Mouse (Mus musculus): Measurements from ENCODE around the gene Ginm1.
"Not testable (repeated sequence)": the region's sequence is repeated elsewhere in the genome, so short reads cannot be mapped to it uniquely, and the experiment has no call there.

The Ginm1 gene

GRCm38 (mm10) chr10:7809937-7810336, 17.3 kb upstream of the Ginm1 start:
- DNase-seq (ENCODE audit: low spot score in 2 of 2) = peak; percentile 18 to 72

GRCm38 (mm10) chr10:7802519-7803140, 10.0 kb upstream of the Ginm1 start:
- DNase-seq (ENCODE audit: low spot score in 2 of 2) = no peak

GRCm38 (mm10) chr10:7801258-7801657, 8.6 kb upstream of the Ginm1 start:
- DNase-seq (ENCODE audit: low spot score in 2 of 2) = no peak

- no peak for DNase-seq (ENCODE audit: low spot score in 2 of 2)
Measured at GRCm38 (mm10) chr10:7792254-7792750, 322 bp downstream of the Ginm1 start.

- DNase-seq (ENCODE audit: low spot score in 2 of 2) = no peak
Measured at GRCm38 (mm10) chr10:7787319-7787718, 5.3 kb downstream of the Ginm1 start.

- no peak for DNase-seq (ENCODE audit: low spot score in 2 of 2)
Measured at GRCm38 (mm10) chr10:7781214-7781613, 11.4 kb downstream of the Ginm1 start.

DNA sequence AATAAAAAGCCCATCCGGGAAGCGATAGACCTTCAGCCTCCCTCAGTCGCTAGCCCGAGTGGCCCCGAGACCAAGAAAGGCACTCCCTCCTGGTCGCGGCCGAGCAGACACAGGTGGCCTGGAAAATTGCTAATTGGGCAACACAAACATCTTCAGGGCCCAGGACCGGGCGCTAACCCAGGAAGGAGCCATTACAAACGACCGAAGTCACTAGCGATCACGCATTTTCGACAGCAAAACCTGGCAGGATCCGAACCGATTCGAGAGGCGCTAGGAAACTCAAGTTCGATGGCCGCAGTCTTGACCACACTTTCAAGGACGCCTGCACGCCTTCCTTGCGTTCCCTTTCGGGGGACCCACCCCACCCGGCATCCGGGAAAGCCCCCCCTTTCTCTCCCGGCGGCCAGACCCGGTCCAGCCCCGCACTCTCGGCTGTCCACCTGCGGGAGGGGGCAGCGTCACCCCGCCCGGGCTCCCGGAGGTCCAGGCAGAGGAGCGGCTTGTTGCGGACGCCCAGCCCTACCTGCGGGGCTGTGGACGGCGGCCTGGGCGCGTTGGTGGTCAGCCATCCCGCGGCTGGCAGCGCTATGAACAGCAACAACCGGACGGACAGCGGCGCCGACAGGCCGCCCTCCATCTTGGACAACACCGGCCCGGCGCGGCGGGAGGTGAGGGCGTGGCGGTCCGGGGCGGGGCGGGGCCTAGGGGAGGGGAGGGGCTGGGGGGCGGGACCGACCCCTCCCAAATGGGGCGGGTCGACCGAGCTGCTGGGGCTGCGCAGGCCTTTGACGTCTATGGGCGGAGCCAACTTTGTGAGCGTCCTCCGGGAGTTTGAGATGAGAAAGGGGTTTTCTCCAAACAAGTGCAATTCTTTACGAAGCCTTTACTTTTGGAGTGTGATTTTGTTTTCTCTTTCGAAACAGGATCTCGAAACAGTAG, 12.1 kb downstream of the Ginm1 start:
- DNase-seq (ENCODE audit: low spot score in 2 of 2) = peak; percentile 77 to 80

- no peak for DNase-seq (ENCODE audit: low spot score in 2 of 2)
Measured at GRCm38 (mm10) chr10:7779751-7780237, 12.8 kb downstream of the Ginm1 start.

DNA sequence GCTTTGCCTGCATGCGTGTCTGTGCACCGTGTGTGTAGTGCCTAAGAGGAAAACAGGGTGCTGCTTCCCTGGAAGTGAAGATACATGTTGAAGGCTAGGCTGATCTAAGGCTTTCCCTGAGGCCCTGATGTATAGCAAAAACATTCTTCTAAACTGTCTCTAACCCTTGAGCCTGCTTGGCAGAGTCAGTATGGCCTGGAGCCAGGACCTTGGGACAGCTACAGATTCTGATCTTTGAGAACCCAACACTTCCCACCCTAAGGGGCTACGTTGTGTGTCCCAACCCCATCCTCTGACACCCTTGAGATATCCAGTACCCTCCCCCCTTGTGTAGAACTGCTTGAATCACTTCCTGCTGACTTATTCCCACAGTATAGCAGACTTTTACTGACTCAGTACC, 14.3 kb downstream of the Ginm1 start:
- DNase-seq (ENCODE audit: low spot score in 2 of 2) = no peak

DNA sequence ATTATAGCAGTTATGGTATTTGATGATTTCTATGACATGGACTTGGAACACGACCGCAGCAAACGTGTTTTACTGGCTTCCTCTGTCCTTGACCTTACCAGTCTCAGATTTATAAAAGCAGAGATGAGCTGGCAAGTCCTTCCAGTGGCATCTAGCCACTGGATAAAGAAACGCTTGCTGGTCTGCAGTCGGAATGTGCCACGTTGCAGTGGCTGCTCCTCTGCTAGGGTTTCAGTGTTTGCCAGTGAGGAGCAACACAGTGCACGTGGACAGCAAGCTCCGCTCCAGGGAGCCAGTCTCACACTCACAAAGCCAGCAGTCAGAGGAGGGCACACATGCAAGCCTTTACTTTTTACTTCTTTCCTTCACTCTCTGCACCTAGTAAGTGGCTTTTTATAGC, 17.2 kb downstream of the Ginm1 start:
- no peak for DNase-seq (ENCODE audit: low spot score in 2 of 2)

- DNase-seq (ENCODE audit: low spot score in 2 of 2) = no peak
Measured at GRCm38 (mm10) chr10:7772769-7773168, 19.9 kb downstream of the Ginm1 start.

DNA sequence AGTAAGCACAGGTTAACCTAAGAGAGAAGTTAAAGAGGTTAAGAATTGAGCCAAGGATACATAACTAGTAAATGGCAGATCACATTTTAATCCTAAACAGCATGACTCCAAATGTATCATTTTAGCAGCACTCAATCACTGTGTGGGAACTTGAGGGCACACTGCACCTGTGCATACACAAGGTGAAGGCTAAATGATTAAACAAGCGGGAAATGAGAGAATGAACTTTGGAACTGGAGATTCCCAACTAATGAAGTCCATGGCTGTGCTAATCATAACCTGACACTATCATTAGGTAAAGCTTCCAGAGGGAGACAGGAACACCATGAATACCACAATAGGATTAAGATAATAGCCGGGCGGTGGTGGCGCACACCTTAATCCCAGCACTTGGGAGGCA, 20.3 kb downstream of the Ginm1 start:
- DNase-seq (ENCODE audit: low spot score in 2 of 2) = no peak

GRCm38 (mm10) chr10:7757544-7757943, 35.1 kb downstream of the Ginm1 start:
- DNase-seq (ENCODE audit: low spot score in 2 of 2) = no peak

DNA sequence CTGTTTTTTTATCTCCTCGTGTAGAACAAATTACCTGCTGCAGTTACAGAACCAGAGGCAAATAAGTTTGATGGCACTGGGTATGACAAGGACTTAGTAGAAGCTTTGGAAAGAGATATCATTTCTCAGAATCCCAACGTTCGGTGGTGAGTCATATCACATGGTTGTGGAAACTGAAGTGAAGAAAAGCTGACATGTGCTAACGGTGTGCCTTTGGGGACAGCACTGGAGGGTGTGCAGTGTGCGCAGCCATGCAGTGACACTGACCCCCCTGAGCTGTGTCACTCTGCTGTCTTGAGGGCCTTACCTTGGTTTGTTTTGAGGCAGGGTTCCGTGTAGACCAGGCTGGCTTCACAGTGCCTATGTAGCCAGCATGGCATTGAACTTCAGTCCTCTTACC, 43.9 kb downstream of the Ginm1 start:
- DNase-seq (ENCODE audit: low spot score in 2 of 2) = no peak

DNA sequence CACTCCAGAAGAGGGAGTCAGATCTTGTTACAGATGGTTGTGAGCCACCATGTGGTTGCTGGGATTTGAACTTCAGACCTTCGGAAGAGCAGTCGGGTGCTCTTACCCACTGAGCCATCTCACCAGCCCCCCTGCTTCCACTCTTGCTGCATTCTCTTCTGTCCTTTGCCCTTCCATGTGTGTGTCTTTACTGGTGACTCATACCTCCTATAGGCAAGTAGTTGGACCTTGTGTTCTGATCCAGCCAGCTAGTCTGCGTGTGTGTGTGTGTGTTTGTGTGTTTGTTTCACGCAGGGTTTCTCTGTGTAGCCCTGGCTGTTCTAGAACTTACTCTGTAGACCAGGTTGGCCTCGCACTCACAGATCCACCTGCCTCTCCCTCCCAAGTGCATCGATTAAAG, 47.1 kb downstream of the Ginm1 start:
- DNase-seq (ENCODE audit: low spot score in 2 of 2) = not testable (repeated sequence)

GRCm38 (mm10) chr10:7737914-7738313, 54.7 kb downstream of the Ginm1 start:
- no peak for DNase-seq (ENCODE audit: low spot score in 2 of 2)

GRCm38 (mm10) chr10:7737122-7737521, 55.5 kb downstream of the Ginm1 start:
- no peak for DNase-seq (ENCODE audit: low spot score in 2 of 2)

- DNase-seq (ENCODE audit: low spot score in 2 of 2) = no peak
Measured at GRCm38 (mm10) chr10:7731582-7731981, 61.0 kb downstream of the Ginm1 start.

- DNase-seq (ENCODE audit: low spot score in 2 of 2) = no peak
Measured at GRCm38 (mm10) chr10:7727011-7727410, 65.6 kb downstream of the Ginm1 start.

DNA sequence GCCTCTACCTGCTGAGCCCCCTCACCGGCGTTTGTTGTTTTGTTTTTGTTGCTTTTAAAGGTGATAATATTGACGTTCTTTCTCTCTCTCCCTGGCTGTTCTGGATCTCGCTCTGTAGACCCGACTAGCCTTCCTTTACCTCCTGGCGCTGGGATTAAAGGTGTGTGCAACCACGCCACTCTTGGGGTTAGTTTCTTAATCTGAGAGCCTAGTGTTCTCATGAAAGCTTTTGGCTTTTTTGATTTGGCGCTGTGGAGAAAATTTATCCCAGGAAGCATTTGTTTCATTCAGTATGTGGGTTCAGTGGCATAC, 66.2 kb downstream of the Ginm1 start:
- no peak for DNase-seq (ENCODE audit: low spot score in 2 of 2)

- peak; percentile 87 to 90 for DNase-seq (ENCODE audit: low spot score in 2 of 2)
Measured at GRCm38 (mm10) chr10:7725751-7726500, 66.7 kb downstream of the Ginm1 start, which contains the start of gene Katna1. Gene Katna1, plus strand, starts transcription at chr10:7726000.

Data from frontal cortex, postnatal 36 days (tissue).